Mouse (Mus musculus) adrenal gland, postnatal 10 days (tissue): ENCODE data around the gene Pop4. TPM values are rescaled to one million over a fixed set of nuclear protein-coding genes. Genes with fewer than 3 reads are reported as not detected.
"Not testable (repeated sequence)": the region's sequence is repeated elsewhere in the genome, so short reads cannot be mapped to it uniquely, and the experiment has no call there.

Experiments
- DNase-seq: peaks from one replicate; pipeline ENCODE4 v3.0.0; 2021; ENCODE audit warnings: mixed read lengths
- long read RNA-seq, 2 experiments: library from polyadenylated mRNA; stranded (forward); transcript quantifications; one replicate each; pipeline ENCODE4 v2.0.0; 2021
- total RNA-seq, 2 experiments: library from RNA; stranded (reverse); gene quantifications; 2 replicates each; pipeline ENCODE4 v1.2.3; 2021

Gene Pop4
- 10 to 100 TPM; 34.4 to 37.7 TPM for total RNA-seq
- long read RNA-seq, experiment 1, transcript Pop4-201 (7 exons, 2,113 nt), result major isoform, 26 of 36 reads
- long read RNA-seq, experiment 1, partial matches to known transcripts, result 3 of 36 reads
- long read RNA-seq, experiment 1, other reads (novel, unspliced or antisense), result 7 of 36 reads
- long read RNA-seq, experiment 2, transcript Pop4-201 (7 exons, 2,113 nt), result major isoform, 15 of 25 reads
- long read RNA-seq, experiment 2, partial matches to known transcripts, result 4 of 25 reads
- long read RNA-seq, experiment 2, other reads (novel, unspliced or antisense), result 6 of 25 reads

- DNase-seq, result peak; percentile 95
These were observed at the start of gene Pop4 for GRCm38 (mm10) chr7:38270703-38271510. Gene Pop4 (minus strand): TSS chr7:38271423.

GRCm38 (mm10) chr7:38320641-38321040, 49.4 kb upstream of the Pop4 start:
- DNase-seq, result no peak

DNA sequence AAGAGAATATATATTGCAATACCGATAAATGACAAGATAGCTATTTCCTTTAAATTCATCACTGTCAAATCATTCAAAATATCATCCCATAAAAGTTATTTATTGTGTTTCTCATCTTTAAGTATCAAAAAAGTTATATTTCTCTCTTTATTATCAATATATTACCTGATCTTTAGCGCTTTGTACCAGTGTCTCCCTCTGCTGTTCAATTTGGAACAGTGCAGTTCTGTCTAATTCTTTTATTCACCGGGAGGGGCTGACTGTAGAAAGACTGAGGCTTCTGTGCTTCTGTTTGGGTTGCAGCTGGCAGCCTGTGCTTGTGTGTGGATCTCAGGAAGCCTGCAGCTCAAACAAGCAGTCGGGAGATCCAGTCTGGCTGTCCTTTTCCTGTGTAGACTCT, 11.0 kb upstream of the Pop4 start:
- DNase-seq, result not testable (repeated sequence)

DNA sequence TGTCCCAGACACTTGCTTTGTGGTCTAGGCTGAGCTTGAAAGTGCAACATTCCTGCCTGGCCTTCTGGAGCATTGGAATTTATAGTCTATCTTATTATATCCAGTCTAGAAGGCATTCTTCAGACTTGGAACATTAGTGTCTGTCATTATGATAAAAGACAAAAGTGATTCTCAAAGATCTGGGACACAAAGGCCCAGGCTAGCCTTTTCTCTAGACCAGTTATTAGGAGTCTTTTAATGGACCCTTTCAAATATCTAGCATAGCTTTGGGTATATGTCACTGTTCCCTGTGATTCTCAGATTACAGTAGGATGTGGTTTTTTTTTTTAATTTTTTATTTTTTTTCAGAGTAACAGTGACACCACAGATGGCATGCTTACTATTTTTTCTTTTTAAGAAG, 1.3 kb upstream of the Pop4 start:
- no peak for DNase-seq

- peak; percentile 10 for DNase-seq
These were observed 636 bp upstream of the Pop4 start for GRCm38 (mm10) chr7:38271859-38272258.

GRCm38 (mm10) chr7:38271511-38271811, 238 bp upstream of the Pop4 start:
- no peak for DNase-seq

DNA sequence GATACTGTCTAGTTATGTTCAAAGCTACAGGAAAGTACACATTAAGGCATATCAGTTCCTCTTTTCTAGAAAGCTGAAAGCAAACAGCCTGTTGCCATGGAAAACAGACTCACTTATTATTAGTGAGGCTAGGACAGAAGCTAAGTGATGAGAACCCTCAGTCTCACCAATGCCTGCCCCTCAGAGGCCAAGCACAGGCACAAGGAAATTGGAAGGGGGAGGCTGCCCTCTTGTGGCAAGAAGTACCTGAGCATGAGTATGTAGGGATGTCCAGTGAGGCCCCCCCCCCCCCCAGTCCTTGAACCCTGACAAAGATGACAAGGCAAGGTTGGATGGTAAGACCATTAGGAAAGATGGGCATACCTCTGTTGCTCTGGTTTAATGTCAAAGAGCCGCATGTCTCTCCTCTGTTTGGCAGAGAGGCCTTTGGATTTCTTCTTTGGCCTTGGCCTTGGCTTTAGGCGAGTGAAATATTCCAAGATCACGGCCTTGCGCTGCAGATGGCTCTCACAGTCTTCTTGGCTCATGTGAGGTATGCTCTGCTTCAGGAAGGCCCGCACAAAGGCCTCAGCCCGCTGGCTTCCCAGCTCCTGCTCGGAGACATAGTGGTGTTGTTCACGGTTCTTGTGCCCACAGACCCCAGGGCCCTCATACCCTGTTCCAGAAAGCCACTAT, 4.1 kb downstream of the Pop4 start:
- DNase-seq, result peak; percentile 58

- peak; percentile 71 for DNase-seq
These were observed 8.8 kb downstream of the Pop4 start for GRCm38 (mm10) chr7:38262406-38262805.

DNA sequence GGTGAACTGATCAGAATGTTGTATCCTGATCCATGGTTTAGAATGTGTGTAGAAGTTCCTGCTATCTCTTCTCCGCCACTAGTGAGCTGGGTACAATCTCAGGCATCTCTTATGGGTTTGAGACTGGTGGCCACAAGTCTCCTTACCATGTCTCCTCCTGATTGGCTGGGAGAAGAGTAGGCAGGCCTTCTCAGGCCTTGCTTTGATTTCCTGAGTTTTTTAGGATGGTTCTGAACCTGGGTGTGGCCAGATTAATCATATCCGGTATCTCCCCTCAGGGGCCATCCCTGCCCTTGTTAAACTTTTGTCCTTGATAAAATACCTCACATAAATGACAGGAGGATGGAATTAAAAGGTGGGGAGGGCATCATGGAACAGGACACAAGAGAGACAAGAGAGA, 11.6 kb downstream of the Pop4 start:
- no peak for DNase-seq

DNA sequence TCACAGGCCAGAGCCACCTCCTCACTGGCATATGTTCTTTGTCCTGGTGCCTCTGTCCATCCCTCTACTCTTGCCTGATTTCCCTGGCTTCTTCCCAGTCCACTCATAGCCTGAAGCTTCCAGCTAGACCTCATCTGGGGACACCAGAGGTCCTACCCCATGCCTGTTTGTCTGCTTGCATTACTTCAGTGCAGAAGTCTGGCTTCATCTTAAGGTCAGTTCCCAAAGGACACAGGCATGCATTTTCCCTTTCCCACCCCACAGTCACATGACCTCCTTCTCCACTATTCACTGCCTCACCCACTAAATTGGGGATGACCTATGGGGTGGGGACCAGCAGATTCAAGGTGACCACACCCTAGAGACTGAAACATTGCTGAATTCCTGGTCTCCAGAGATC, 17.8 kb downstream of the Pop4 start:
- no peak for DNase-seq

DNA sequence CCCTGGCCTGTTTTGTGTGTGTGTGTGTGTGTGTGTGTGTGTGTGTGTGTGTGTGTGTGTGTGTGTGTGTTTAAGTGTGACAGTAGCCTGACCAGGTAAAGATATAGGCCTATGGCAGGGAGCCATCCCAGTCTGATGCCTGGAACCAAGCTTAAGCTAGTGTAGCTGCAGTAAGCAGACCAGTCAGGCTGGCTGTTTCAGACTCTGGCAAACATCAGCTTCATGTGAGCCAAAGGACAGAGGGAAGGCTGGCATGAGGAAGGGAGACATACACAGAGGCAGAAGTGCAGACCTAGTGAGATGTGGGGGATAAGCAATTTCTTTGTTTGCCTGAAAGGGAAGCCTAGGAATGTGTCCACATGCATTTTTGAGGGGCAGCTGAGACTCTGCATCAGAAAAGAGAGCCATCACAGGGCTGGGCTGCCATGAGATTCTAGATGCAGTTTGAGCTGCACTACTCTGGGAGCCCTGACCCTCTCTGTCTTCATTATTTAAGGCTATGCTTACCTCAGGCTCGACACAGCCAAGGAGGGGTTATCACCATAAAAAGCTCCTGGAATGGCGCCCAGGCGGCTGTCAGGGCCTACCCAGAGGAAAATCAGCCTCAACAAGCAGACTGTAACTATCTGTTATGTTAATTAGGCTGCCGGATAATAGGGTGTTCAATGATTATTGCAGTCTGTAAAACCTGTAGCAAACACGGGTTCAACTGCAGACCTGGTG, 19.6 kb downstream of the Pop4 start:
- DNase-seq, result no peak

GRCm38 (mm10) chr7:38242417-38242816, 28.8 kb downstream of the Pop4 start:
- no peak for DNase-seq

DNA sequence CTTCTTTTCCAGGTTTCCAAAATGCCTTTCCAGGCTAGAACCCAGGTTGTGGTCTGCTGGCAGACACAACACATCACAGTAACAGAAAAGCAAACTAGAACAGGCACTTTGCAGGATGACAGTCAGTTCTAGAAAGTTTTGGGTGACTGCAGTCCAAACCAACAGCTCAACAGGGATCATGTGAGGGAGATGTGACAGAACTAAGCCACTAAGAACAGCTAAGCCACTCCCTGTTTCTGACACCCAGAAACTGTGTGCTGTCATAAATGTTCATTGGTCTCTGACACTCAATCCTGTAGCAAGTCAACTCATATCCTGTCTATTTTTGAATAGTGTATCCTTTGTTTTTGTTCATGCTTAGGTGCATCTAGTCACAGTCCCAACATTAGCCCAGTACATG, 34.1 kb downstream of the Pop4 start:
- no peak for DNase-seq

GRCm38 (mm10) chr7:38236400-38237105, 34.7 kb downstream of the Pop4 start:
- no peak for DNase-seq

- no peak for DNase-seq
These were observed 40.9 kb downstream of the Pop4 start for GRCm38 (mm10) chr7:38230285-38230684.

DNA sequence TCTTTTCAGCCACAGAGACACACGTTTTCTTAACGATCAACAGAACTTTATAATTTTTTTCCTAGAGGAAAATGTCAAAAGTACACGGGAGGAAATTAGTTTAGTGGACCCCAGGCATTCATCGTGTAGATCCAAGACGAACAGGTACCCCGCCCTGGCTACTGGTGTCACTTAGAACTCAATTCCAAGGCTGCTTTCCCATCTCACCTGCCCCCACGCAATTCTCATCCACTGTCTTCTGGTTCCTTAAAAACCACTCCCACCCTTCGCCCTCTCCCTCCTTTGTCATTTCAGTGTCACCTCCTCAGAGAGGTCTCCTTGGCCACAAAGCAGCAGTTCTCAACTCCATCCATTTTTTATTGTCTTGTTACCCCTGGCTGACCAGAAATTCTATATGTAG, 42.9 kb downstream of the Pop4 start:
- no peak for DNase-seq

- peak; percentile 96 for DNase-seq
These were observed 43.3 kb downstream of the Pop4 start, which contains the start of gene Plekhf1 for GRCm38 (mm10) chr7:38227900-38228298. Gene Plekhf1 (minus strand): TSS chr7:38228016.

- DNase-seq, result peak; percentile 88
These were observed 43.9 kb downstream of the Pop4 start for GRCm38 (mm10) chr7:38227181-38227899.

- no peak for DNase-seq
These were observed 45.0 kb downstream of the Pop4 start for GRCm38 (mm10) chr7:38226226-38226625.

GRCm38 (mm10) chr7:38224577-38225369, 46.5 kb downstream of the Pop4 start:
- DNase-seq, result peak; percentile 56
